Mouse (Mus musculus) neural tube, embryonic 11.5 days (tissue): Measurements from ENCODE around the gene Dph6. TPM values are rescaled to one million over a fixed set of nuclear protein-coding genes. Genes with fewer than 3 reads are reported as not detected.

ENCODE experiments used
- ATAC-seq: fragments of 200-750 bp; cut with Nextera tagmentation; 2 replicates; pipeline ENCODE4 v1.8.0; 2017; ENCODE audit warnings: moderate number of reproducible peaks, mild to moderate bottlenecking, moderate TSS enrichment, moderate library complexity; ENCODE audit not compliant: insufficient read depth, low FRiP score, low TSS enrichment
- DNase-seq: peaks from one replicate; pipeline ENCODE4 v3.0.0-alpha.2; 2015; ENCODE audit warnings: low spot score
- H3K27ac ChIP-seq: fragments of 300-500 bp; sonication (generic); 2 replicates; pipeline ENCODE4 v1.5.1; 2014; ENCODE audit warnings: low read depth, mild to moderate bottlenecking, low read length
- H3K27me3 ChIP-seq: fragments of 300-500 bp; sonication (generic); 2 replicates; pipeline ENCODE4 v1.6.1; 2014; ENCODE audit warnings: mild to moderate bottlenecking, low read length, mixed read lengths; ENCODE audit not compliant: control insufficient read depth, insufficient read depth
- H3K36me3 ChIP-seq: fragments of 300-500 bp; sonication (generic); 2 replicates; pipeline ENCODE4 v1.6.1; 2014; ENCODE audit warnings: mild to moderate bottlenecking, low read length, moderate library complexity, mixed read lengths; ENCODE audit not compliant: control insufficient read depth, insufficient read depth
- H3K4me1 ChIP-seq: fragments of 300-500 bp; sonication (generic); 2 replicates; pipeline ENCODE4 v1.6.1; 2014; ENCODE audit warnings: low read length, mixed read lengths; ENCODE audit not compliant: control insufficient read depth, insufficient read depth
- H3K4me2 ChIP-seq: fragments of 300-500 bp; sonication (generic); 2 replicates; pipeline ENCODE4 v1.6.1; 2014; ENCODE audit warnings: low read depth, mild to moderate bottlenecking, moderate library complexity
- H3K4me3 ChIP-seq: fragments of 300-500 bp; sonication (generic); 2 replicates; pipeline ENCODE4 v1.5.1; 2014; ENCODE audit warnings: low read depth, low read length
- H3K9ac ChIP-seq: fragments of 300-500 bp; sonication (generic); 2 replicates; pipeline ENCODE4 v1.6.1; 2014; ENCODE audit warnings: mild to moderate bottlenecking, low read length
- H3K9me3 ChIP-seq: fragments of 300-500 bp; sonication (generic); 2 replicates; pipeline ENCODE4 v1.6.1; 2016; ENCODE audit warnings: low read length; ENCODE audit not compliant: control insufficient read depth
- WGBS: fragments of 180-500 bp; shearing (Covaris S2); extraction: QIAGEN DNeasy Blood & Tissue Kit; methylation state at CpG from one replicate; pipeline ENCODE4 v1.1.7; 2014; 5-methylcytosine and 5-hydroxymethylcytosine counted together
- polyA plus RNA-seq: library from polyadenylated mRNA; unstranded; fragments of >200 nt; fragmentation: Nextera tagmentation; extraction: Ambion mirVana; gene quantifications from 2 replicates; pipeline ENCODE4 v1.2.1, GENCODE M21; 2014

Dph6 gene
- 17.2 and 19.5 TPM in 2 replicates for polyA plus RNA-seq

DNA sequence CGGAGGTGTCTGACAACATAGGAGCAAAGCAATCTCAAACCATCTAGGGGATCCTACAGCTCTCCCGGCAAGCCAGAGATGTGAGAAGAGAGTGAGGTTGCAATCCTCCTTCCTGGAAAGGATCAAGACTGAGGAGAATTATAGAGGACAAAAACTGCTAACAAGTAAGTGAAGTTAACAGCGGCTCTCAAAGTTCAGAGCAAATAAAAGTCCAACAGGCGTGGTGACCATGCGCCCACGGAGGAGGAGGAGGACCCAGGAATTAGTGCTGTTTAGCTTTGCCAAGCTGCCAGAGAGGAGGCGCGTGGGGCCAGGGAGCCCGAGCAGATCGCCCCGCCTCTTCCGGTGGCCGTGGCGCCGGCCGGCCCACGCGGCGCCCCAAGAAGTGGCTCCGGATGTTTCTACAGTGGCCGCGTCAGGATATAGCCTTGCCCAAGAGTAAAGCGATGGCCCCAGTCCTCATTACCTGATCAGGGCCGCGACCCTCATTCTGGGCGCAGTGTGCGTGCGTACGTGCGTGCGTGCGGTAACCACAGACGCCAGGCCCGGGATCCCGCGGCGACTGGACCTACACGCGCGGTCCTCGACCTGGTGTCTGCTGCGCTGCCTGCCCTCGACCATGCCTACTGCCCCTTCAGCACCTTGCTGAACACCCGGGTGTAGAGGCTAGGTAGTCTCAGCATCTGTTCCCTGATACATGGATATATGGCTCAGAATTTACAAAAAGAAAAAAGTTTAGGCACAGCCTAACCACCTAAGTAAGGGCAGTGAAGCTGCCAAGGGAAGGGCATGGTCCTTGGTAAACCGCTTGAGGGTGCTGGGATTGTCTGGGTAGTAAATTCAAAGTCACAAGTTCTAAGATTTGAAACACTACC, at the start of gene Dph6:
Dph6 (minus strand) TSS at position 600 of the 875 bp plus-strand sequence.
- WGBS, result under 1% methylated on average over 44 of the region's 45 CpGs
- peak within 1 kb of the TSS; percentile 56 for H3K4me2 ChIP-seq
- ATAC-seq (peak; percentile 94), DNase-seq (peak; percentile 91)
- H3K4me3 ChIP-seq, result peak within 1 kb of the TSS; percentile 57
- H3K9ac ChIP-seq, result peak within 1 kb of the TSS; percentile 82
- no peaks in the 10 kb centered on the region for H3K9me3 ChIP-seq
- no peaks in the 10 kb centered on the region for H3K36me3 ChIP-seq
- peak within 1 kb of the TSS; percentile 87 for H3K27ac ChIP-seq
- no peaks in the 10 kb centered on the region for H3K27me3 ChIP-seq
- no peaks in the 10 kb centered on the region for H3K4me1 ChIP-seq

DNA sequence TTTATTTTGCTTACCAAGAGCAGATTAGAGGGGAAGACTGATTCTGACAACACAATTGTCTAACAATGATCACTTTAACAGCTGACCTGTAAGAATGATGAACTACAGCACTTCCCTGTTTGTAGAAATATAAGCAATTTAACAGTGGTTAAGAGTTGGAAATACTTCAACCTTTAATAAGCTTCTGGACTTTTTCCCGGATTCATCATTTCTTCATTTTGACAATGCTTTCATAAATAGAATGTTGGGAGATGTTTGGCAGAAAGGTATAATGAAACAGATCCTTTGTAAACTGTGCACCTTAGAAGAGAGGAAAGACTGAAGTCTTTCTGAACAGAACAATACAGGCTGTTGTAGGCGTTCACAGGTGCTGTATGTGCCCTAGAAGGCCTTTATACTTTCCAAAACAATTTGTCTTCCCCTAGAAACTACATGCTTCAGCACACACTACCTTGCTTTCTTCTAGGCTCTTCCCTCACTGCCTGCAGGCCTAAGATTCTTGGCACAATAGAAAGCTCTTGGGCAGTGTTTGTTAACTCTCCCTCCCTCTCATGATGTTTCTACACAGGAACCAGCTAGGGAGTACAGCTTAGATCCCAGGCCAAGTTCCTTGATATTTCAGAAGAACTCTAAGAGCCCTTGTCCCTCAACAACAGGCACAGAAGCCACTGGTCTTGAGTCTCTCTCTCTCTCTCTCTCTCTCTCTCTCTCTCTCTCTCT, 46.4 kb upstream of the Dph6 start:
- DNase-seq, result no peak
- H3K4me2 ChIP-seq, result no peak overlapping the region
- WGBS, result 75% methylated on average over 2 of the region's 2 CpGs
- no peak overlapping the region for H3K4me3 ChIP-seq
- H3K9me3 ChIP-seq, result no peaks in the 10 kb centered on the region
- no peak overlapping the region for H3K9ac ChIP-seq
- no peaks in the 10 kb centered on the region for H3K27me3 ChIP-seq
- no peaks in the 10 kb centered on the region for H3K4me1 ChIP-seq
- no peaks in the 10 kb centered on the region for H3K36me3 ChIP-seq
- ATAC-seq, result no peak
- no peak overlapping the region for H3K27ac ChIP-seq

DNA sequence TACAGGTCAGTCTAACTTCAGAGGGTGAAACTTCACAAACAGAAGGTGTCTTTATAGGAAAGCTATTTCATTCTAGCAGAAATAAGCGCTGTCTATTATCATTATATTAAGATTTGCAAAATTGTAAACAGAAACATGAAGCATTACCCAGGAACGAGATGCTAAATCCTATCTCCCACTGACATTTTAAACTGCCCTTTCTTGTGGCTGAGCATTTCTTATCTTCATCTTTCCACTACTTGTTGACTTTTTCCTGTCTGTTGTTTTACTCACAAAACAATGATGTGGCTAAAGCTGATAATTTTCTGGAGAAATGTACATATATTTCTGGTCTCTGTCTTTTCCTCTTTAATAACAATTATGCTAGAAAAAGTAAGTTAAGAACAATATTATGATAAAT, 36.8 kb upstream of the Dph6 start:
- no peak for ATAC-seq
- no peaks in the 10 kb centered on the region for H3K4me1 ChIP-seq
- no peaks in the 10 kb centered on the region for H3K9me3 ChIP-seq
- H3K36me3 ChIP-seq, result no peaks in the 10 kb centered on the region
- DNase-seq, result no peak
- 80% methylated on average over 2 of the region's 2 CpGs for WGBS
- H3K27me3 ChIP-seq, result no peaks in the 10 kb centered on the region
- no peak overlapping the region for H3K4me2 ChIP-seq
- H3K4me3 ChIP-seq, result no peak overlapping the region
- no peak overlapping the region for H3K27ac ChIP-seq
- no peak overlapping the region for H3K9ac ChIP-seq

DNA sequence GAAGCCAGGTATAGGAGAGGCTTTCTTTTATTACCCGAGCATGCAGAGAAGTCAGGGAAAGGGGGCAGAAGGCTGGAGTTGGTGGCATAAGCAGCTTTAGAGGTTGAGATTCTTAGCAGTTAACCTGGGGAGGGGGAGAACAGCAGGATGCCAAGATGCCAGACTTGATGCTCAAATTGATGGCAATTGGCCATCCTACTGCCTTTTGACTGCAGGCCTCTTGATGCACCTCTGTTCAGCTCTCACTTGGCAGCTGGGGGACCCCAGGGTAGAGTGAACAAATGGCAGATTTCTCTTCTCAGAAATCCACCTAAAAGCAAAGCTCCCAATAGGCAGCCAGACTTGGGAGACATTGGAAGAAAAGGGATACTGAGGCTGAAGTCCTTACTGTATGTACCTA, 32.7 kb upstream of the Dph6 start:
- WGBS, result 88% methylated on average over 1 of the region's 1 CpGs
- Histone ChIP-seq H3K9ac (no peak overlapping the region), H3K27me3 (no peaks in the 10 kb centered on the region), H3K4me3 (no peak overlapping the region), H3K4me2 (no peak overlapping the region), H3K27ac (no peak overlapping the region), H3K4me1 (no peaks in the 10 kb centered on the region), H3K36me3 (no peaks in the 10 kb centered on the region), H3K9me3 (no peaks in the 10 kb centered on the region)
- ATAC-seq (no peak), DNase-seq (no peak)

DNA sequence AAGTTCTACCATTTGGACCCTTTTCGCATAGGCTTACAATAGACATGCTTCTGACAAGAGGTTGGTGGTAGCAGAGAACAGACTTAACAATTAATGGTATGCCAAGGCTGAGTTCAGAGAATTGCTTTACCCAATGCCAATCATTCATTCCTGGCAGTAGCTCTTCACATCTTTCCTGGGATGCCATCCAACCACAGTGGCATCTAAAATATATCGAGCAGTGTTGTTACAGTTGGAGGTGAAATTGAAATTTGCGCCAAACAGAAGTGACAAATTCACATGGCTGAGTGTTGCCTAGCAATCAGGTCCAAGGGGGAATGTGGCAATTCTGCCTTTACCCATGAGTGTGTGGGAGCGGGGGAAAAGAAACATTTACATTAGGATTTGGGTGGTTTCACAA, 32.3 kb upstream of the Dph6 start:
- no peak overlapping the region for H3K4me2 ChIP-seq
- H3K9me3 ChIP-seq, result no peaks in the 10 kb centered on the region
- DNase-seq (no peak), ATAC-seq (no peak)
- H3K27ac ChIP-seq, result no peak overlapping the region
- no peak overlapping the region for H3K9ac ChIP-seq
- H3K27me3 ChIP-seq, result no peaks in the 10 kb centered on the region
- no peaks in the 10 kb centered on the region for H3K36me3 ChIP-seq
- no peak overlapping the region for H3K4me3 ChIP-seq
- 80% methylated on average over 4 of the region's 4 CpGs for WGBS
- no peaks in the 10 kb centered on the region for H3K4me1 ChIP-seq

DNA sequence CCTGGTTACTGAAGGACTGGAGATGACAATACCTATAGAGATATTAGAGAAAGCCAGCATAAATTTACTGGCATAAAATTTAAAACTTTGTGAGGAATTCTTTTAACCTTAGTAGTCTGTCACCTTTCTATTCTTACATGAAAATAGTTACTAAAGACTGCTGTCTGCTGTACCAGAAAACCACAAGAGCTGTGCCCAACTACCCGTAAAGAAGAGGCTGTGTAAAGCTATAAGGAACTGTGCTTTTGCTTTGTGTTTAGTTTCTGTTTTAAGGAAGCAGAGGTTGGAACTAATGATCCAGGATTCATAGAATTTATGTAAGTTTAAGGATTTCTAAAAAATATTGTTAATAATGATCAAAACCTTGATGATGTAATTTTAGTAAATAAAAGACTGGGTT, 19.1 kb upstream of the Dph6 start:
- ATAC-seq, result no peak
- Histone ChIP-seq H3K4me2 (no peak overlapping the region), H3K4me1 (no peaks in the 10 kb centered on the region), H3K27me3 (no peaks in the 10 kb centered on the region), H3K36me3 (no peaks in the 10 kb centered on the region), H3K9ac (no peak overlapping the region), H3K4me3 (no peak overlapping the region), H3K27ac (no peak overlapping the region), H3K9me3 (no peaks in the 10 kb centered on the region)
- no peak for DNase-seq
- WGBS, result 88% methylated on average over 1 of the region's 1 CpGs

DNA sequence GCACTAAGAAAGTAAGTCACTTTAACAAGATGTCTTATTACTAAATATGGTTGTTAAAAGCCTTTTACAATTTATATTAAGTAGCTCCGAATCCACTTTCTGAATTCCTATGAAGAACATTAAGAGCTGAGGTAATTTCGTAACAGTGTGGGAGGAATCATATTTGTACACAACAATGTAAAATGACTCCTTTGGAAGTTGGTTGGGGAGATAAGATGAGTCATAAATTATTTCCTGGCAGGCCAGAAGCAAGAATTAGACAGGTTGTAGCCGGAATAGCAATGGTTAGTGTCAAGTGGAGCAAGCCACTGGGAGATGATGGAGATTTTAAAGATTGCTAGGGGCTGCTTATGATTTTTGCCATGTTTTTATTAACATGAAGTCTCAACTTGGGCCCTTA, 16.2 kb upstream of the Dph6 start:
- H3K36me3 ChIP-seq, result no peaks in the 10 kb centered on the region
- WGBS, result 86% methylated on average over 3 of the region's 3 CpGs
- H3K27ac ChIP-seq, result no peak overlapping the region
- H3K4me2 ChIP-seq, result no peak overlapping the region
- no peaks in the 10 kb centered on the region for H3K9me3 ChIP-seq
- ATAC-seq (no peak), DNase-seq (no peak)
- no peaks in the 10 kb centered on the region for H3K27me3 ChIP-seq
- no peak overlapping the region for H3K4me3 ChIP-seq
- H3K9ac ChIP-seq, result no peak overlapping the region
- no peaks in the 10 kb centered on the region for H3K4me1 ChIP-seq

DNA sequence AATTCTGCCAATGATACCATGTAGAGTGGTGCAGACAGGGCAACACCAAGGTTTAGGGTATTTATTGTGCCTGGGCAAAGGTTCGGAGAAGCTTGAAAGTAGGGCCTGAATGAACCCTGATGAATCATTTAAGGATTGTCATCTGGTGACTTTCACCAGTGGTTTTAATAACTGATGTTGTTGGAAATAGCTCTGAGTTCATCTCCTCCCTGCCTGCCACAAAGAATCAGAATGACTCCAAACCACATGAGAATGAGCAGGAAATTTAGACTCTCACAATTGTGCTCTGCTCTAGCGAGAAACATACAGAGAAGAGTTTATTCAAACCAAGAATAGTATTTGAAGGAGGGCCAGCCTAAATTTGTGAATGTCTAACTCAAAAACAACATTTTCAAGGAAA, 4.2 kb upstream of the Dph6 start:
- Histone ChIP-seq H3K9me3 (no peaks in the 10 kb centered on the region), H3K4me1 (no peaks in the 10 kb centered on the region), H3K9ac (no peak overlapping the region), H3K4me2 (no peak overlapping the region), H3K36me3 (no peaks in the 10 kb centered on the region), H3K4me3 (no peak overlapping the region), H3K27ac (no peak overlapping the region), H3K27me3 (no peaks in the 10 kb centered on the region)
- DNase-seq (no peak), ATAC-seq (no peak)
- 84% methylated on average over 2 of the region's 2 CpGs for WGBS

DNA sequence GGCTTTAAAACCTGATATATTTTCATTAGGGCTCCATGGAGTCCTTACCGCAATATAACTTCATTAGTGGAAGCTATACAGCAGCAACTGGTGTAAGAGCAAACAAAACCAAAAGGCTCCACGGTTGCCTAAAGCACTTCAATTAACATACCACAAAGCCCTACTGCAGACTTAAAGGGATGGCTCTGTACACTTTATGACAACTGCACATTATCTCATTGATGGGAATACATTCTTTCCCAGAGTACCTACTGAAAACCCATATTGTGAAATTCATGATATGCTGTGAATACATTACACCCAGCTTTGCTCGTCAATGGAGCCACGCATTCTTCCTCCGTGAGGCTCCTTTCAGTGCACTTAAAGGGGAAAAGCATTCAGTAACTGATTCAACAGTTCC, 8.5 kb downstream of the Dph6 start:
- 38% methylated on average over 5 of the region's 5 CpGs for WGBS
- no peak overlapping the region for H3K4me2 ChIP-seq
- H3K36me3 ChIP-seq, result no peaks in the 10 kb centered on the region
- no peaks in the 10 kb centered on the region for H3K27me3 ChIP-seq
- H3K27ac ChIP-seq, result no peak overlapping the region
- ATAC-seq, result no peak
- no peaks in the 10 kb centered on the region for H3K4me1 ChIP-seq
- H3K9me3 ChIP-seq, result no peaks in the 10 kb centered on the region
- no peak overlapping the region for H3K9ac ChIP-seq
- no peak overlapping the region for H3K4me3 ChIP-seq
- DNase-seq, result no peak
